Mouse (Mus musculus): Measurements from ENCODE around the gene Mpo.

GRCm38 (mm10) chr11:87853597-87853954 is 60.2 kb downstream of the Mpo start:
- no peak for TF ChIP-seq POLR2A (IDR thresholded peaks at IDR 0.05; ENCODE audit: insufficient read depth, low read depth, low read length)
- no peak for TF ChIP-seq CTCF (IDR thresholded peaks at IDR 0.05; ENCODE audit: insufficient read depth, low read depth, low read length)

All from olfactory bulb, adult 2 months (tissue).